Mouse (Mus musculus) bone marrow, adult 2 months (tissue): Measurements from ENCODE around the gene Def8. TPM values are rescaled to one million over a fixed set of nuclear protein-coding genes. Genes with fewer than 3 reads are reported as not detected.
A peak's percentile ranks its signal among the peaks of the same experiment; 100 is the strongest.
"Not testable (repeated sequence)": the region's sequence is repeated elsewhere in the genome, so short reads cannot be mapped to it uniquely, and the experiment has no call there.

Experiments used
- H3K27ac ChIP-seq: fragments of 200-500 bp; 2 replicates; pipeline ENCODE4 v1.5.1; 2012; ENCODE audit warnings: low read depth, mild to moderate bottlenecking, control low read depth, inconsistent platforms, low read length; ENCODE audit not compliant: control insufficient read depth, poor library complexity, insufficient read depth
- H3K4me1 ChIP-seq: fragments of 200-500 bp; 2 replicates; pipeline ENCODE4 v1.6.1; 2011; ENCODE audit warnings: low read length; ENCODE audit not compliant: control insufficient read depth, insufficient read depth
- H3K4me3 ChIP-seq: fragments of 200-500 bp; replicated peaks from 2 replicates; pipeline ENCODE3; 2011; ENCODE audit warnings: mild to moderate bottlenecking, low read depth, low read length, control low read depth; ENCODE audit not compliant: control insufficient read depth
- CTCF ChIP-seq: fragments of 200-500 bp; IDR thresholded peaks from 2 replicates; pipeline ENCODE4 v1.5.1; 2011; ENCODE audit warnings: low read length, control low read depth; ENCODE audit not compliant: control insufficient read depth, insufficient read depth
- POLR2A ChIP-seq: fragments of 200-500 bp; IDR thresholded peaks from 2 replicates; pipeline ENCODE4 v1.6.1; 2011; ENCODE audit warnings: low read depth, mild to moderate bottlenecking, control low read depth, low read length, borderline replicate concordance; ENCODE audit not compliant: control insufficient read depth
- WGBS: fragments of 180-500 bp; shearing (Covaris S2); methylation state at CpG from one replicate; pipeline ENCODE4 v1.1.7; 2018; 5-methylcytosine and 5-hydroxymethylcytosine counted together
- polyA plus RNA-seq: library from polyadenylated mRNA; stranded (reverse); fragments of >200 nt; gene quantifications from 2 replicates; pipeline ENCODE4 v1.2.4, GENCODE M21; 2011; ENCODE audit warnings: low replicate concordance; ENCODE audit not compliant: missing spikeins, insufficient read depth, insufficient read length

Gene Def8
- polyA plus RNA-seq, 1 experiment: 16.7 TPM

DNA sequence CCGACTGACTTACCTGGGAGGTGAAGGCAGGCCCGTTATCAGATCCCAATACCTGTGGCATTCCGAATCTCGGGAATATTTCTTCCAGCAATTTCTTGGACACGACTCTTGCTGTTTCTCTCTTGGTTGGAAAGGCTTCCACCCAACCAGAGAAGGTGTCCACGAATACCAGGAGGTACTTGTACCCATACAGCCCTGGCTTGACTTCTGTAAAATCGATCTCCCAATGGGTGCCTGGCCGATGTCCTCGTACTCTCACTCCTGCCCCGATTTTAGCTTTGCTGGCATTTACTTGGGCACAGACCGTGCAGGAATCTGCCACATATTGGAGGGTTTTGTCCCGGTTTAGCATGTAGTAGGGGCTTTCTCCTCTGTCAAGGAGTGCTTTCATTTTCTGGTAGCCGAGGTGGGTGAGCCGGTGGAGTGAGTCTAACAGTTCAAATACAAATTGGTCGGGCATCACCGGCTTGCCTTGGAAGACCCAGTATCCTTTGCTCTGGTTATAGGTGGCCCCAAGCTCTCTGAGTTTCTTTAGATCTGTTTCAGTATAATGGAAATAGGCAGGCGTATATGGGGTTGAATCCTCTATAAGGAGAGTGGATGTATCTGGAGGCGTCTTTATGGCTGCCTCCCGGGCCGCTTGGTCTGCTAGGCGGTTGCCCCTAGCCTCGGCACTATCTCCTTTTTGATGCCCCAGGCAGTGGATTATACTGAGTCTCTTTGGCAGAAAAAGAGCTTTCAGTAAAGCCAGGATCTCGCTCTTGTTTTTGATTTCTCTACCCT lies 5.8 kb downstream of the Def8 start:
- Histone ChIP-seq H3K4me3 (no peak overlapping the region), H3K4me1 (no peaks in the 10 kb centered on the region), H3K27ac (no peak overlapping the region)
- TF ChIP-seq POLR2A: no peak
- no peak for TF ChIP-seq CTCF
- 90% methylated on average over 23 of the region's 23 CpGs for WGBS

DNA sequence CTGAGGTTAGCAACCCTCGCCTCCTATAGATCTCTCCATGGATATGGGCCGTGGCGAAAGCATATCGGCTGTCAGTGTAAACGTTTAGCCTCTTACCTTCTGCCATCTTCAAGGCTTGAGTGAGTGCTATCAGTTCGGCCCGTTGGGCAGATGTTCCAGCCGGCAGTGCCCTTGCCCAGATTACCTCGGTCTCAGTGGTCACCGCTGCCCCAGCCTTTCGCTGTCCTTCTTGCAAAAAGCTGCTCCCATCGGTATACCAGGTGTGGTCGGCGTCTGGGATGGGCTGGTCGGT lies 6.3 kb downstream of the Def8 start:
- not testable (repeated sequence) for H3K4me3 ChIP-seq, H3K27ac ChIP-seq, H3K4me1 ChIP-seq
- WGBS: 89% methylated on average over 15 of the region's 15 CpGs

- 88% methylated on average over 8 of the region's 8 CpGs for WGBS
- H3K27ac ChIP-seq, H3K4me3 ChIP-seq, H3K4me1 ChIP-seq: not testable (repeated sequence)
These were observed 7.6 kb downstream of the Def8 start for GRCm38 (mm10) chr8:123430936-123431335.

DNA sequence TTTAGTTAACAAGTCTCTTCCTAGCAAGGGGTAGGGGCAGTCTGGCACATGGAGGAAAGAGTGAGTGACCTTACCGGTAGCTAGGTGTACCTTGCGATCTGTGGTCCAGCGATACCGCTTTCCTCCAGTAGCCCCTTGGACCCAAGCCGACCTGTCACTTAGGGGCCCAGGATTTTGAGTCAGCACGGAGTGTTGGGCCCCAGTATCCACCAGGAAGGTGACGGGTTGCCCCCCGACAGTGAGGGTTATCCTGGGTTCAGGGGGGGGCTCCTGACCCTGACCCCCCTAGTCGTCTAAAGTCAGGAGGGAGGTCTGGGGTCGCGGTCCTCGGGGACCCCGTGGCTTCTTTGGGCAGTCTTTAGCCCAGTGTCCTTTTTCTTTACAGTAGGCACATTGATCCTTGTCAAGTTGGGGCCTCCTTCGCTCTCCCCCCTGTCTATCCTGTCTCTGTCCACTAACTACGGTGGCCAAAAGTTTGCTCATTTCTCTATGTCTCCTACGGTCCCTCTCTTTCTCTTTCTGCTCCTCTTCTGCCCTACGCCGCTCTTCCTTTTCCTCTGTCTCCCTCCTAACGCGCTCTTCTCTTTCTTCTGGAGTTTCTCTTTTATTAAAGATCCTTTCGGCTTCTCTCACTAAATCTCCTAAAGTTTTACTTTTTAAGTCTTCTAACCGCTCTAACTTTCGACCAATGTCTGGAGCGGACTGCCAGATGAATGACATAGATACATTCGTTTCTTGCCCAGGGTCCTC lies 8.5 kb downstream of the Def8 start:
- Histone ChIP-seq H3K4me3 (no peak overlapping the region), H3K4me1 (no peaks in the 10 kb centered on the region), H3K27ac (no peak overlapping the region)
- TF ChIP-seq CTCF (no peak), POLR2A (no peak)
- WGBS: 94% methylated on average over 25 of the region's 25 CpGs

GRCm38 (mm10) chr8:123432381-123432780 lies 9.1 kb downstream of the Def8 start:
- WGBS: 93% methylated on average over 16 of the region's 16 CpGs

DNA sequence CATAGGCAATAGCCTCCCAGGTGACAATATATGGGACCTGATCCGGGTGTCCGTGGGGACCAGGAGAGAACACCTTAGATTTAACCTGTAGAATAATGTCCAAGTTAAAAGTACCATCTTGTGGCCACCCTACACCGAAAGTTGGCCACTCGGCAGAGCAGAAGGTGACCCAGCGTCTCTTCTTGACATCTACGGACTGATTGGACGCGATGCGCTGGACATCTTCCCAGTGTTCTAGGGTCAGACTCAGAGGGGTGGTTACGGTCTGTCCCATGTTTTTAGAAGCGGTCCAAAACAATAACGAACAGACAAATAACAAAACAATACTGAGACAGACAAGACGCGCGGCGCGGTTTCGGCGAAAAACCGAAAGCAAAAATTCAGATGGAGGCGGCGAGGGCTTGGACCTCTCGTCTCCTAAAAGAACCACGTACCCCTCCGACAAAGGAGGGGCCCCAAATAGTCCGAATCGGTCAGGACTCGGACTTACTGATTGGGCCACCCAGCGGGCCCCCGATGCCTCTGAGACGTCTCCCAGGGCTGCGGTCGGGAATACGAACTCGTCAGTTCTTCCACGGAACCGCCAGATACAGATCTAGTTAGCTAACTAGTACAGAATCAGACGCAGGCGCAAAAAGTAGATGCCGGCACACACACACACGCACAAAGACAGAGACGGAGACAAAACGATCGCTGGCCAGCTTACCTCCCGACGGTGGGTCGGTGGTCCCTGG lies 10.1 kb downstream of the Def8 start:
- H3K4me1 ChIP-seq, H3K4me3 ChIP-seq, H3K27ac ChIP-seq: not testable (repeated sequence)
- 96% methylated on average over 47 of the region's 47 CpGs for WGBS

More at GRCm38 (mm10) chr8:123432381-123432780, 9.1 kb downstream of the Def8 start:
- H3K4me1 ChIP-seq: no peaks in the 10 kb centered on the region
- TF ChIP-seq POLR2A: no peak
- no peak for TF ChIP-seq CTCF
- no peak overlapping the region for H3K4me3 ChIP-seq
- H3K27ac ChIP-seq: no peak overlapping the region

DNA sequence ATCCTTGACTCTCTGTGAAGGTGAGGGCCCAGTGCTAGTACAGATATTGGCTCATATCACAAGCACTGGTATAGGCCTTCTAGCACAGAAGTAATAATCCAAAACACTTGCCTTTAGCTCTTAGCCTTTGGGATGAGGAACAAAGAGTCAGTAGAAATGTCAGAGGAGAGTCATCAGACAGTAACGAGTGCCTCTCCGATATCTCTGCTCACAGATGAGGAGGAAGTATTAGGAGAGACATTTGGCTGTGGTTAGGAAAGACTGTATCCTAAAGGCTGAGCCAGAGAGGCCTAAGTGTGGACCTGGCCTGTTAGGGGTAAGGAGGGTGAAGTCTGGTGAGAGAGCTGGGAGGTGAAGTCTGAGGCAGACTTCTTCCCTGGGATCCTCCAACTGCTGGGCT lies 18.5 kb downstream of the Def8 start:
- TF ChIP-seq CTCF: no peak
- no peak for TF ChIP-seq POLR2A
- no peak overlapping the region for H3K27ac ChIP-seq
- no peaks in the 10 kb centered on the region for H3K4me1 ChIP-seq
- no peak overlapping the region for H3K4me3 ChIP-seq
- WGBS: 54% methylated on average over 2 of the region's 2 CpGs

DNA sequence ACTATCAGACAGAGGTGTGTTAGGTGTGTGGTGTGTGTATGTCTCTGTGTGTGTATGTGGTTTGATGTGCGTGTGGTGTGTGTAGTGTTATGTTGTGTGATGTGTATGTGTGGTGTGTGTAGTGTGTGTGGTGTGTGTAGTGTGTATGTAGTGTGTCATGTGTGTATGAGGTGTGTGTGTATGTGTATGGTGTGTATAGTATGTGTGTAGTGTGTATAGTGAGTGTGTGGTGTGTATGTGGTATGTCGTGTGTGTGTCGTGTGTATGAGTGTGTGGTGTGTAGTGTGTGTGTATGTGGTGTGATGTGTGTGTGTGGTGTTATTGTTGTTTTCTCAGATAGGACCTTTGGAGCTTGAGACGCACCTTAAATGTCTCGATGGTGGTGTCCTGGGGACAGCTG lies 19.0 kb downstream of the Def8 start:
- TF ChIP-seq POLR2A (no peak), CTCF (no peak)
- no peak overlapping the region for H3K27ac ChIP-seq
- H3K4me1 ChIP-seq: no peaks in the 10 kb centered on the region
- 86% methylated on average over 5 of the region's 5 CpGs for WGBS
- peak overlapping the region; percentile 4 for H3K4me3 ChIP-seq
